Mouse (Mus musculus) CD4-positive naive resting alpha-beta T cell, adult 57 days (primary cell): ENCODE measurements around the gene Zfp420. TPM values are rescaled to one million over a fixed set of nuclear protein-coding genes. Genes with fewer than 3 reads are reported as not detected.

Source experiments
- total RNA-seq: library from RNA; stranded (reverse); gene quantifications from one replicate; pipeline ENCODE4 v1.2.4, GENCODE M21; 2023

Gene Zfp420
- total RNA-seq, result 18.9 TPM

GRCm38 (mm10) chr7:29859532-29860517 is at the start of gene Zfp420:
Gene Zfp420 (plus strand): TSS chr7:29859979.

GRCm38 (mm10) chr7:29815910-29816429 is 43.8 kb upstream of the Zfp420 start, which contains the start of gene Zfp790:
Gene Zfp790 (plus strand): TSS chr7:29816114.

GRCm38 (mm10) chr7:29853219-29853842 is 6.4 kb upstream of the Zfp420 start, which contains the start of gene Zfp940:
Gene Zfp940 (minus strand): TSS chr7:29853669.

GRCm38 (mm10) chr7:29905966-29906681 is 46.3 kb downstream of the Zfp420 start, which contains the start of gene Zfp27:
Gene Zfp27 (minus strand): TSS chr7:29906572.

GRCm38 (mm10) chr7:29908130-29908950 is 48.6 kb downstream of the Zfp420 start, which contains the start of gene Zfp383:
Gene Zfp383 (plus strand): TSS chr7:29908223.

Other genes with a start within 250 kb of the Zfp420 start
- not detected for gene Catsperg2, start 132.9 kb upstream of the Zfp420 start, total RNA-seq
- 19.2 TPM for gene Zfp84, start 91.4 kb upstream of the Zfp420 start, total RNA-seq
- 0.74 TPM for gene Zfp30, start 76.0 kb upstream of the Zfp420 start, total RNA-seq
- gene Zfp790, start 43.9 kb upstream of the Zfp420 start, total RNA-seq, result 13.6 TPM
- gene Zfp940, start 6.3 kb upstream of the Zfp420 start, total RNA-seq, result 3.4 TPM
- gene Zfp27, start 46.6 kb downstream of the Zfp420 start, total RNA-seq, result 8.3 TPM
- 3.7 TPM for gene Zfp383, start 48.2 kb downstream of the Zfp420 start, total RNA-seq
- 10.7 TPM for gene Zfp74, start 94.1 kb downstream of the Zfp420 start, total RNA-seq
- gene Zfp568, start 124.0 kb downstream of the Zfp420 start, total RNA-seq, result 21.7 TPM
- gene Zfp14, start 191.4 kb downstream of the Zfp420 start, total RNA-seq, result 7.3 TPM
- 3.9 TPM for gene Zfp82, start 212.9 kb downstream of the Zfp420 start, total RNA-seq
- gene Gm26920, start 230.4 kb downstream of the Zfp420 start, total RNA-seq, result 3.0 TPM
- 7.2 TPM for gene Zfp566, start 230.5 kb downstream of the Zfp420 start, total RNA-seq
- 38.4 TPM for gene Zfp260, start 234.8 kb downstream of the Zfp420 start, total RNA-seq